Mouse (Mus musculus) urinary bladder, postnatal 4 days (tissue): Measurements from ENCODE around the gene Miga1.

Source experiments
- DNase-seq, 2 experiments: peaks; one replicate each; pipeline ENCODE4 v3.0.0; 2021 to 2022; ENCODE audit warnings: low spot score in 2 of 2

The Miga1 gene

GRCm38 (mm10) chr3:152287810-152288209 is 52.4 kb downstream of the Miga1 start:
- no peak for DNase-seq

DNA sequence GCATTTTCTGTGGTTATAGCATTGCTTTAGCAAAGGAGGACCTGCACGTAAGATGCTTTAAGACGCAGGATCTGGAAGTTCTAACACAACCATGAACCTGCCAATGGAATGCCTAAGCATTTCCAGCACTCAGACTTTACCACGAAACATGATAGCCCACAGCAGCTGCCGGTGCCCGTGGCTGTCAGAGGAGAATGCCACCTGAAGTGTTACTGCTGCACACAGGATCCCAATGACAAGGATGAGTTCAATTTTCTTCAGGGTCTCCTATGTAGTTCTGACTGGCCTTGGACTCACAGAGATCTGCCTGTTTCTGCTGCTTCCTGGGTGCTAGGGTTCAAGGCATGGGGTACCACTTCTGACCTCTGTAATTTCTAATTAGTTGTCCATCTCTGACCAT is 55.4 kb downstream of the Miga1 start:
- no peak for DNase-seq

- no peak for DNase-seq
Measured at GRCm38 (mm10) chr3:152284306-152284705, 55.9 kb downstream of the Miga1 start.

- no peak for DNase-seq
Measured at GRCm38 (mm10) chr3:152282126-152282525, 58.1 kb downstream of the Miga1 start.

GRCm38 (mm10) chr3:152278431-152278830 is 61.8 kb downstream of the Miga1 start:
- DNase-seq, result no peak

- DNase-seq, result no peak
Measured at GRCm38 (mm10) chr3:152277912-152278311, 62.3 kb downstream of the Miga1 start.

DNA sequence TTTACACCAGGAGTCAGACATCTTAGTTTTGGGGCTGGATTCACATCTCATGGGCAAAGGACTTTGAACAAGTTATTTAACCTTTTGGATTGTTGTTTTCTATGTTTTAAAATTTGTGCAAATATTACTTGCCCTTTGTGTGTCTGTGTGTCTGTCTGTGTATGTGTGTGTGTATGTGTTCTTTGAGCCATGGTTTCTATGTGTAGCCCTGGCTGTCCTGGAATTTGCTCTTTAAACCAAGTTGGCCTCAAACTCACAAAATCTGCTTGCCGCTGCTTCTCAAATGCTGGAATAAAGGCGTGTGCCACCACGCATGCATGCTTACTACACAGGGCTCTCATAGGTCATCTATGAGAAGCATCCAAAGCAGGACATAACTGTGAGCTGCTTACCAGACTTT is 63.3 kb downstream of the Miga1 start:
- no peak for DNase-seq

DNA sequence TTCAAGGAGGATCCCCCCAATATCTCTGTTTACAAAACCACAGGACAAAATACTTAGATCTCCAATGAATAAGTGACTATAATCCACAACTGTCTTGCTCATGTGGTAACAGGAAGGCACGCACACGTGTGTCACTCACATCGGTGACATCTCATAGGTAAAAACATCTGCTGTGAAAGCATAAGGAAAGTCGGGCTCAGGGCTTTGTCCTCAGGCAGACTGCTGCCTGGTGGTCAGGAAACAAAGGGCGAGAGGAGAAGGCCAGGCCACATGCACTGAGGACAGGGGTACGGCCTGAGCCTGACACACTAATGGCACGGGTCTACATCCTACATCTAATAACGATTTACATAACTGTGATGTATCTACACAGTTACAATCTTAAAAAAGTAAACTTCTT is 65.2 kb downstream of the Miga1 start:
- no peak for DNase-seq

GRCm38 (mm10) chr3:152272974-152273685 is 67.1 kb downstream of the Miga1 start:
- DNase-seq, result no peak

DNA sequence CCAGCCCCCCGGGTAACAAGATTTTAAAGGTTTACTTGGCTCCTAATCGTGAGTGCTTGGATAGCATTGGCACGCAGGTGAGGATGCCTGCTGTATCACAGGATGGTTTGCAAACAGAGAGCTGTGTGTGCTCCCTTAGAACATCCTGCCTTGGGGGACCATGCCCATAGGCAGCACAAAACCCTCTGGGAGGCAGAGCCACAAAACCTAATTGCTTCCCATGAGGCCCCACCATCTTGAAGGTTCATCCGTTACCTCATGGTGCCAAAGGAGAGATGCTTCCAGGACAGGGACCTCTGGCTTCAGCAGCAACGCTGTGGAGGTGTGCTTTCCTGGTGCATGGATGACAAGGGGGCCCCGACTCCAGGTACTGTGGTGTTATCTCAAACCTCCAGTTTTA is 68.3 kb downstream of the Miga1 start:
- no peak for DNase-seq

GRCm38 (mm10) chr3:152271071-152271710 is 69.0 kb downstream of the Miga1 start:
- DNase-seq, result no peak

GRCm38 (mm10) chr3:152268099-152268498 is 72.1 kb downstream of the Miga1 start:
- no peak for DNase-seq

DNA sequence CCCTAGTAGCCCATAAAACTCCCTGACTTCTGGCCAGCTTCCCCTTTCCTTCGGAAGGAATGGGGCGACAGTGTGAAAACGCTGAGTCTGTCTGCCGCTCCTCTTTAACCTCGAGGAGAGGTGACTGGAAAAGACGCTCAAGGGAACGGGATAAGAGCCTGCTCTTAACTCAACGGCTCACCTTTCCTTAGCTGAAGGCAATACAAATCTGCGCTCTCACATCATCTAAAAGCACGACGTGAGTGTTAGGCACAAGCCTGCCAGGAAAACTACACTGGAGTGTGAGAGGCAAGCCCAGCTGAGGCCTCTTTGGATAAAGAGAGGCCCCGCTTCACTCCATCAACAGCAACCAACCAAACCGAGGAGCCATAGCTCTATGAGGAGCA is 74.2 kb downstream of the Miga1 start, which contains the start of gene Nexn:
Gene Nexn (minus strand): TSS at position 315 of the 386 bp plus-strand sequence.
- DNase-seq, result no peak

DNA sequence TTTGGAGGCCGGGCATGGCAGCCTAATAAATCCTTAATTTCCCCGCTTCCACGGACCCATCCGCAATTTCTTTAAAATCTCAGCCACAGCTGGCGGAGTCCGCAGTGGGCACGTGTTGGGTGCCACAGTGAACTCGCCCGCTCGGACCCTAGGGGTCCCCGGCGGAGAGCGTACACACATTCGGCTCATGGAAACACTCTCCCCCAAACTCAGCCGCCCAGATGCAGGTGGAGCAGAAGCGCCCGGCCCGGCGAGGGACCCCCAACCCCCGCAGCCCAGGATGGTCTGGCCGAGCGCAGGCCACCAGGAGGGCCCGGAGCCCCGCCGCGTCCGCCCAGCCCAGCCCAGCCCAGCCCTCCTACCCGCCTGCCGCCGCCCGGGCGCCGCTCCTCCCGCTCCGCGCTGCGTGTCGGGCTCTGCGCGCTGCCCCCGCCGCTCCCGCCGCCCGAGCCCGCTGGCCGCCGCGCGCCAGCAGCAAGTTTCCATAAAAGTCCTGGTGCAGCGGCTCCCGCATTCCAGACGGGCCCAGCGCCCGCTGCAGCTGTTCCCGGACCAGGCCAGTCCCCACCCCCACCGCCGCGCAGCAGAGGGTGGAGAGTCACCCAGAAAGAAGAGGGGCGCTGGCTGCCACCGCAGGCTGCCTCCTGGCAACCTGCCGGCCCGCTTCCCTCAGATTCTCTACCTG is 74.7 kb downstream of the Miga1 start:
- peak; percentile 80 to 82 for DNase-seq

DNA sequence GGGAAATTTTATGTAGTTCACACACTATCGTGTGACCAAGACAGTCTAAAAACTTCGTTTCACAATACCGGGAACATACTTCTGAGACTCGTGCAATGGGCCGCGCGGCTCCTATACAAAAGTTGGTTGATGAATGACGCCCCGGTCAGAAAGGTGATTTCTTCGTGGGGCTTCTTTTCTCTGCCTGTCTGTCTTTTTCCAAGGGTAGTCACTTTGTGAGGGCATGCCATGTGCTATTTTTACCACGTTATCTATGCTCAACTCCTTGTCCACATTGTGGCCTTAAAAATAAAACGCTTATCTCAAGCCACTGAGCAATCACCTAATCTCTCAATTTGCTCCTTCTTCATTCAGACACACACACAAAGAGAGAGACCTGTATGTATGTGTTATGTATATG is 75.4 kb downstream of the Miga1 start:
- no peak for DNase-seq

DNA sequence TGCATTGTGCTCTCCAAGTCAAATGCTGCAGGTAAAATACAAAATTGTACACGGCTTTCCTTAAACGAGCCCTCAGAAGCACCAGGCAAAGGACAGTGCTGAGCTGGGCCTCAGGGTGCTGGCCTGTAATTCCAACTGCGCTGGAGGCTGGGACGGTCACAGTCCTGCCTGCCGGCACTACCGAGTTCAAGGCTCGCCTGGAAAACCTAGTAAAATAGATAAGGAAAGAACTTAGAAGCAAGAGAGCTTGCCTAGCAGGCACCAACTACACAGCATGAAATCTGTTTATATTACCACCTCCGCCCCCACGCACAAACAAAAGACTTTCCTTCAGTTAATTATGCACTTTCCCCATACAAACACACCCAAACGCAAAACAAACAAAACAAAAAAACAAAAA is 75.8 kb downstream of the Miga1 start:
- DNase-seq, result no peak

DNA sequence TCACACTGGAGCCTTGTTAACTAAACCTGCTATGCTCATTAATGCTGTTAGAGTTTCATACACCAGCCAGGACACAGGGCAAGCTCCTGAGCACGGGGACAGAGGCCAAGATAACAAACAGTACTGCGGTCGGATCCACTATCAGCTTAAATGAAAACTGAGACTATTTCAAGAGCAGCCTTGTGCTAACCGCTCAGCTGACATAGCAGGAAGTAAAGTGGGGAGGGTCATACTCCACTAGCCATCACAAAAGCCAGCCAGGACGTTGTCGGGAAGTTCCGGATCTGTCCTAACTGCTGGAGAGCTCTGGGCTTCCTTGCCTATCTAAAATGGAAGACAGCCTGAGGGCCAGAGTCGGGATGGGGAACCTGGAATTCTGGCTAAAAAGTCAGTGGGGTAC is 78.3 kb downstream of the Miga1 start:
- no peak for DNase-seq

- DNase-seq, result no peak
Measured at GRCm38 (mm10) chr3:152261436-152261835, 78.8 kb downstream of the Miga1 start.

DNA sequence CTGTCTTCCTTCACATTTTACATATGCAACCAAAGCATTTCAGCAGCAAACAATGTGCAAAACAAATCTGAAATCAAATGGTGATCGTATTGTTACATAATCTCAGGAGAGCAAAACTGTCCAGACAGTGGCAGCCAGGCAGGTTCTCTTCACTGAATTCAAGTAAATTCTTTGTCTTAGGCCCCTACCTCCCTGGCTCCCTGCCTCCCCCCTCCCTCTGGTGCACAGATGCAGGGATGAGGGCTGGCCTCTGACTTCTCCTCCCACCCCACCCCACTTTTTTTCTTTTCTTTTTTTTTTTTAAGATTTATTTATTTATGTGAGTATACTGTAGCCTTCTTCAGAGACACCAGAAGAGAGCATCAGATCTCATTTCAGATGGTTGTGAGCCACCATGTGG is 79.8 kb downstream of the Miga1 start:
- no peak for DNase-seq

GRCm38 (mm10) chr3:152259409-152259808 is 80.8 kb downstream of the Miga1 start:
- DNase-seq, result peak; percentile 63 to 74

- DNase-seq, result no peak
Measured at GRCm38 (mm10) chr3:152257528-152257927, 82.7 kb downstream of the Miga1 start.

- no peak for DNase-seq
Measured at GRCm38 (mm10) chr3:152250487-152250886, 89.7 kb downstream of the Miga1 start.

DNA sequence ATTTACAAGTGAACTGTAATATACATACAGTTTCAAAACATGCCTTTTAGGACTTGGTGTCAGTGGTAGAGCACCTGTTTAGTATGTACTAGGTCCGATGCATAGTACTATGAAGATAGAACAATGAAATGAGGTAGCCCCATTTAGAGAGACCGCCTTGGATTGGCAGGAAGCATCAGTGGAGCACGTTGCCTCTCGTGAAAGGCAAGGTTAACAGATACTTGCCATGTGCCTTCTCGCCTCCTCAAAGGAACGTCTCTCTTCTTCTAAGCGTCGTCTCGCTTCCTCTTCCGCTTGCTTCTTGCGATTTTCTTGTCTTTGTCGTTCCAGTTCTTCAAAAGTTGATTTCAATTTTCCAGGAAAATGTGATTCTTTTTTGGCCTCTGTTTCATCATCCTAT is 92.5 kb downstream of the Miga1 start:
- no peak for DNase-seq
